Mouse (Mus musculus) lung, embryonic 15.5 days (tissue): ENCODE data around the gene Gm28551. TPM values are rescaled to one million over a fixed set of nuclear protein-coding genes. Genes with fewer than 3 reads are reported as not detected.

Experiments
- ATAC-seq: fragments of 200-750 bp; cut with Nextera tagmentation; 2 replicates; pipeline ENCODE4 v1.8.0; 2017; ENCODE audit warnings: moderate number of reproducible peaks, borderline replicate concordance; ENCODE audit not compliant: low FRiP score, low TSS enrichment; ENCODE audit errors: extremely low read depth
- H3K27ac ChIP-seq: fragments of 300-500 bp; sonication (generic); 2 replicates; pipeline ENCODE4 v1.5.1; 2015; ENCODE audit warnings: moderate library complexity, mild to moderate bottlenecking, inconsistent platforms
- H3K27me3 ChIP-seq: fragments of 300-500 bp; sonication (generic); 2 replicates; pipeline ENCODE4 v1.6.1; 2015; ENCODE audit warnings: inconsistent platforms
- H3K36me3 ChIP-seq: fragments of 300-500 bp; sonication (generic); 2 replicates; pipeline ENCODE4 v1.6.1; 2015; ENCODE audit warnings: inconsistent platforms
- H3K4me1 ChIP-seq: fragments of 300-500 bp; sonication (generic); 2 replicates; pipeline ENCODE4 v1.6.1; 2015; ENCODE audit warnings: inconsistent platforms
- H3K4me2 ChIP-seq: fragments of 300-500 bp; sonication (generic); 2 replicates; pipeline ENCODE4 v1.6.1; 2015; ENCODE audit warnings: inconsistent platforms, mild to moderate bottlenecking, moderate library complexity
- H3K4me3 ChIP-seq: fragments of 300-500 bp; sonication (generic); 2 replicates; pipeline ENCODE4 v1.5.1; 2015; ENCODE audit warnings: mild to moderate bottlenecking, inconsistent platforms
- H3K9ac ChIP-seq: fragments of 300-500 bp; sonication (generic); 2 replicates; pipeline ENCODE4 v1.6.1; 2015; ENCODE audit warnings: inconsistent platforms
- H3K9me3 ChIP-seq: fragments of 300-500 bp; sonication (generic); 2 replicates; pipeline ENCODE4 v1.6.1; 2016; ENCODE audit warnings: inconsistent platforms
- WGBS: fragments of 180-500 bp; shearing (Covaris S2); methylation state at CpG from one replicate; pipeline ENCODE4 v1.1.7; 2015; 5-methylcytosine and 5-hydroxymethylcytosine counted together
- polyA plus RNA-seq: library from polyadenylated mRNA; unstranded; fragments of >200 nt; fragmentation: Nextera tagmentation; extraction: Ambion mirVana; gene quantifications from 2 replicates; pipeline ENCODE4 v1.2.1, GENCODE M21; 2015

Gene Gm28551
- polyA plus RNA-seq, 1 experiment from 2014 or later = 0.75 TPM

GRCm38 (mm10) chr1:53324827-53325494, 27.5 kb downstream of the Gm28551 start:
- 89% methylated on average over 5 of the region's 5 CpGs for WGBS

GRCm38 (mm10) chr1:53324277-53324676, 28.2 kb downstream of the Gm28551 start:
- H3K27ac ChIP-seq = no peak overlapping the region
- no peak overlapping the region for H3K4me3 ChIP-seq
- no peak for ATAC-seq
- no peak overlapping the region for H3K4me2 ChIP-seq
- H3K36me3 ChIP-seq = no peaks in the 10 kb centered on the region
- no peaks in the 10 kb centered on the region for H3K9me3 ChIP-seq
- 96% methylated on average over 1 of the region's 1 CpGs for WGBS
- no peak overlapping the region for H3K9ac ChIP-seq
- H3K27me3 ChIP-seq = no peaks in the 10 kb centered on the region
- no peaks in the 10 kb centered on the region for H3K4me1 ChIP-seq

More at GRCm38 (mm10) chr1:53324827-53325494, 27.5 kb downstream of the Gm28551 start:
- Histone ChIP-seq H3K4me1 (no peaks in the 10 kb centered on the region), H3K27me3 (no peaks in the 10 kb centered on the region), H3K27ac (no peak overlapping the region), H3K9ac (no peak overlapping the region), H3K36me3 (no peaks in the 10 kb centered on the region), H3K9me3 (no peaks in the 10 kb centered on the region), H3K4me3 (no peak overlapping the region), H3K4me2 (no peak overlapping the region)
- no peak for ATAC-seq

- Histone ChIP-seq H3K27me3 (no peaks in the 10 kb centered on the region), H3K4me1 (no peaks in the 10 kb centered on the region), H3K36me3 (0 out of 2 replicates have a peak, but pooled peaks cover 3% of the 10 kb centered on the region), H3K27ac (no peak overlapping the region), H3K4me3 (no peak overlapping the region), H3K9me3 (no peaks in the 10 kb centered on the region), H3K4me2 (no peak overlapping the region), H3K9ac (no peak overlapping the region)
- ATAC-seq = no peak
- 89% methylated on average over 5 of the region's 5 CpGs for WGBS
Observed at GRCm38 (mm10) chr1:53323254-53323653, 29.2 kb downstream of the Gm28551 start.

GRCm38 (mm10) chr1:53321662-53322344, 30.7 kb downstream of the Gm28551 start:
- H3K9me3 ChIP-seq = no peaks in the 10 kb centered on the region
- H3K4me1 ChIP-seq = no peaks in the 10 kb centered on the region
- WGBS = 95% methylated on average over 4 of the region's 4 CpGs
- ATAC-seq = no peak
- H3K36me3 ChIP-seq = peaks cover 9% of the 10 kb centered on the region; the same call in 1 of the 2 replicates
- H3K4me3 ChIP-seq = no peak overlapping the region
- H3K4me2 ChIP-seq = no peak overlapping the region
- H3K27me3 ChIP-seq = no peaks in the 10 kb centered on the region
- H3K9ac ChIP-seq = no peak overlapping the region
- no peak overlapping the region for H3K27ac ChIP-seq

GRCm38 (mm10) chr1:53312989-53313967, 39.2 kb downstream of the Gm28551 start, which contains the start of gene Osgepl1:
TSS of gene Osgepl1 (plus strand) at chr1:53313624.
- Histone ChIP-seq H3K4me3 (peak within 1 kb of the TSS; percentile 71), H3K9ac (peak within 1 kb of the TSS; percentile 77), H3K4me1 (0 out of 2 replicates have a peak, but pooled peaks cover 4% of the 10 kb centered on the region), H3K36me3 (peaks cover 6% of the 10 kb centered on the region; the same call in 1 of the 2 replicates), H3K4me2 (peak within 1 kb of the TSS; percentile 68), H3K27ac (peak within 1 kb of the TSS; percentile 91), H3K27me3 (no peaks in the 10 kb centered on the region), H3K9me3 (no peaks in the 10 kb centered on the region)
- WGBS = 2% methylated on average over 27 of the region's 27 CpGs
- peak; percentile 97; the same call in 1 of the 2 replicates for ATAC-seq

- peaks cover 6% of the 10 kb centered on the region; the same call in 1 of the 2 replicates for H3K4me1 ChIP-seq
- no peak overlapping the region for H3K9ac ChIP-seq
- H3K9me3 ChIP-seq = no peaks in the 10 kb centered on the region
- H3K27me3 ChIP-seq = no peaks in the 10 kb centered on the region
- ATAC-seq = no peak
- H3K27ac ChIP-seq = no peak overlapping the region
- WGBS = 82% methylated on average over 4 of the region's 4 CpGs
- 0 out of 2 replicates have a peak, but pooled peaks cover 3% of the 10 kb centered on the region for H3K36me3 ChIP-seq
- H3K4me2 ChIP-seq = no peak overlapping the region
- H3K4me3 ChIP-seq = no peak overlapping the region
Observed at GRCm38 (mm10) chr1:53300506-53300905, 52.0 kb downstream of the Gm28551 start.

- H3K9me3 ChIP-seq = no peaks in the 10 kb centered on the region
- peak within 1 kb of the TSS; percentile 79 for H3K9ac ChIP-seq
- H3K4me3 ChIP-seq = peak within 1 kb of the TSS; percentile 80
- under 1% methylated on average over 66 of the region's 66 CpGs for WGBS
- 0 out of 2 replicates have a peak, but pooled peaks cover 3% of the 10 kb centered on the region for H3K36me3 ChIP-seq
- ATAC-seq = peak; percentile 100
- no peaks in the 10 kb centered on the region for H3K27me3 ChIP-seq
- H3K4me1 ChIP-seq = peaks cover 6% of the 10 kb centered on the region; the same call in 1 of the 2 replicates
- peak within 1 kb of the TSS; percentile 91 for H3K27ac ChIP-seq
- peak within 1 kb of the TSS; percentile 80 for H3K4me2 ChIP-seq
Observed at GRCm38 (mm10) chr1:53296581-53297383, 55.7 kb downstream of the Gm28551 start, which contains the start of the genes Pms1, Ormdl1 and Gm28778. TSS of gene Pms1 (minus strand) at chr1:53297018. TSS of gene Ormdl1 (plus strand) at chr1:53297095. TSS of gene Gm28778 (plus strand) at chr1:53297111.

GRCm38 (mm10) chr1:53291197-53291596, 61.3 kb downstream of the Gm28551 start:
- 65% methylated on average over 3 of the region's 3 CpGs for WGBS
- Histone ChIP-seq H3K9ac (no peak overlapping the region), H3K4me1 (0 out of 2 replicates have a peak, but pooled peaks cover 3% of the 10 kb centered on the region), H3K4me2 (no peak overlapping the region), H3K36me3 (no peaks in the 10 kb centered on the region), H3K4me3 (no peak overlapping the region), H3K27ac (no peak overlapping the region), H3K9me3 (no peaks in the 10 kb centered on the region), H3K27me3 (no peaks in the 10 kb centered on the region)
- ATAC-seq = no peak
